Mouse (Mus musculus) T-cell, adult 66 days (primary cell): ENCODE data around the gene Nmt2. TPM values are rescaled to one million over a fixed set of nuclear protein-coding genes. Genes with fewer than 3 reads are reported as not detected.

Experiments used
- total RNA-seq, 2 experiments: library from RNA; stranded (reverse); gene quantifications; 3 replicates in 1 of 2; 4 replicates in 1 of 2; pipeline ENCODE4 v1.2.4; 2023

The Nmt2 gene
- total RNA-seq = 10 to 100 TPM; 33.8 to 39.1 TPM

DNA sequence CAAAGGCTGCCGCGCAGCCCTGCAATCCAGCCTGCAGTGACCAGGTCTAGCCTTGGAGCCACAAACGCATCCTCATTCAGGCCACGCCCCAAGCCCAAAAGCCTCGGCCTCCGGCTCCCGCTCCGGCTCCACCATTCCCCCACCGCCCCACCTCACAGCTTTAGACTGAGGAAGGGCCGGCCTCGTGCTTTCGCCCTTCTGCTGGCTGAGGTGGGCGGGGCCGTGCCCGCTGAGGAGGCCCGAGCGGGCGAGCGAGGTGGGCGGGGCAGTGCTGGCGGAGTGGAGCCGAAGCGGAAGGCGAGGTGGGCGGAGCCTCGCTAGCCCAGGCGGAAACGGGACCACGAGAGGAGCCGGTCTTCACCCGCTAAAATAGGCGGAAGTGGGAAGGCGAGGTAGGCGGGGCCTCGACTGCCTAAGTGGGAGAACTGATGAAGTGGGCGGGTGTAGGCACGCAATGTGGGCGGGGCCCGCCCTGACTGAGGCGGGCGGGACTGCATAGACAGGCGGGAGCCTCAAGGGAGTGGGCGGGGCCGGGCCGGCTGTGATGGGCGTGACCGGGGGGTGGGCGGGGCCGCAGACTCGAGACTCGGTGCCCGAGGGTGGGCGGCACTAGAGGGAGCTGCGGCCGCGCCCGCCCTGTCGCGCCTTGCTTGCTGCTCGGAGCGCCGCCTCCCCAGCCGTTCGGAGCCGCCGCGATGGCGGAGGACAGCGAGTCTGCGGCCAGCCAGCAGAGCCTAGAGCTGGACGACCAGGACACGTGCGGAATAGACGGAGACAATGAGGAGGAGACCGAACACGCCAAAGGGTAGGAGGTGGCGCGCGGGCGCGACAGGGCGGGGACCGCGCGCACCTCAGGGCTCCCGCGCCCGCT is at the start of gene Nmt2:
Nmt2 (plus strand) TSS at position 611 of the 871 bp plus-strand sequence.

DNA sequence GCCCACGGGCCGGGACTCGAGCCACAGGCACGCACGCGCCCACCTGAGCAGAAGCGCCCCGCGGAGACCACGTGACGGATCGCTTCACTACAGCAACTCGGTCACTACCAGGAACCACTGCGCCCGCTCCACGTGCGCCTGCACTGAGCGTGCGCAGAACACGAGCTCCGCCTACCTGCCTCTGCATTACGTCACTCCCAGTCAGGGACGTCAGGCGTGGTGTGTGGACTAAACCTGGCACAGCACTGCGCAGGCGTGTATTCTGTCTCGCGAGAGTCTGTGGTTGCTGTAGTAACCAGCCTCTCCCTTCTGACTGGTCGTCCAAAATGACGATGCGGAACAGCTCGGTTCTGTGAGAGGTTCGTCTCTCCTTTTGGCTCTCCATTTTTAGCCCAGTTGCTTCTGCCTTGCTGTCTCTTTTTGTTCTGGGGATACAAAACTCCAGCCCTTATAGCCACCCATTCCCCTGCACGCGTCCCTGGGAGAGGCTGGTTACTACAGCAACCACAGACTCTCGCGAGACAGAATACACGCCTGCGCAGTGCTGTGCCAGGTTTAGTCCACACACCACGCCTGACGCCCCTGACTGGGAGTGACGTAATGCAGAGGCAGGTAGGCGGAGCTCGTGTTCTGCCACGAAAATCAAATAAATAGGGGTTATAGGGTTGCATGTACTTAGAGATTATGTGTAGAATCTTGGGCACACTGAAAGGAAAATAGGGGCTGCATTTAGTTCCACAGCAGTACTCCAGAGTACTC is 48.7 kb downstream of the Nmt2 start, which contains the start of gene Rpp38:
Rpp38 (minus strand) TSS at position 160 of the 759 bp plus-strand sequence.

DNA sequence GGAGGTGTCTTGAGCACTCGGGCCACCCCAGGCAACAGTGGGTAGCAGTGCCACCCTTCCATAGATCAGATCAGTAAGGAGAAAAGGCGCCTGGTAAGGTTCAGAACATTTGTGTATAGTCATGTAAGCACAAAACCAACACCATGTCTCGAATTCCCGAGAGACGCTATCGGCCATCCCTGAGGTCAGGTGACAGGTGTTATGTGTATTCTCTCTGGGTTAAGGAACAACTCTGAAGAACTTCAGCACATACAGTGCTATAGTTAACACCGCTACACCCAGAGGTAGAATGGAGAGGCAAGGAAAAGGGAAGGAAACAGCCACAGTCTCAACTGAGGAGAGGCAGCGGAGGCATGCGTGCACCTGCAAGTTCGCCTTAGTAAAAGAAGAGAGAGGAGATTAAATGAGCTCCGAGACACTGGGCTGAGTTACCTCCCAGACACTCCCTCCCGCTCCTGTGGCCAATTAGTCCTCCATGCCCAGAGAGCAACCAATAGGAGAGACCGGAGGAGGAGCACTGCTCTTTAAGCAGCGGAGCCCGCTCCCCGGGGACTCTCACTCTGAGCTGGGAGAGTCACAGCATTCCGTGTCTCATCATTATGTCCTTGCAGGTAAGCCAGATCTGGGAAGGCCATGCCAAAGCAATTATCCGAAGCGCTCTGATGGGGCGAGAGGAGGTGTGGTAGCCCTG is 51.7 kb downstream of the Nmt2 start, which contains the start of gene Acbd7:
Acbd7 (plus strand) TSS at position 558 of the 691 bp plus-strand sequence.

Other genes starting within 250 kb of the Nmt2 start
- gene Fam171a1, start 170.0 kb upstream of the Nmt2 start, total RNA-seq = under 1 TPM in 1 of 2 experiments, not detected in 1; 0.15 TPM
- gene Rpp38, start 48.4 kb downstream of the Nmt2 start, total RNA-seq = 1 to 10 TPM; 4.1 to 5.3 TPM
- gene Acbd7, start 52.0 kb downstream of the Nmt2 start, total RNA-seq = not detected
- not detected for gene Olah, start 113.0 kb downstream of the Nmt2 start, total RNA-seq
- gene Meig1, start 138.4 kb downstream of the Nmt2 start, total RNA-seq = not detected
- gene Dclre1c, start 139.9 kb downstream of the Nmt2 start, total RNA-seq = 10 to 100 TPM; 26.9 to 27.9 TPM
- gene Suv39h2, start 190.8 kb downstream of the Nmt2 start, total RNA-seq = 1 to 10 TPM; 2.0 to 2.7 TPM
- gene Gm45902, start 228.6 kb downstream of the Nmt2 start, total RNA-seq = 10 to 100 TPM; 21.0 to 22.9 TPM
- gene Hspa14, start 228.6 kb downstream of the Nmt2 start, total RNA-seq = 100 to 1,000 TPM; 104 to 124 TPM
- under 1 TPM; 0.36 to 0.82 TPM for gene Cdnf, start 228.8 kb downstream of the Nmt2 start, total RNA-seq